Comparison of ENCODE assay signal across 7 mouse cellular contexts in the genomic region with DNA sequence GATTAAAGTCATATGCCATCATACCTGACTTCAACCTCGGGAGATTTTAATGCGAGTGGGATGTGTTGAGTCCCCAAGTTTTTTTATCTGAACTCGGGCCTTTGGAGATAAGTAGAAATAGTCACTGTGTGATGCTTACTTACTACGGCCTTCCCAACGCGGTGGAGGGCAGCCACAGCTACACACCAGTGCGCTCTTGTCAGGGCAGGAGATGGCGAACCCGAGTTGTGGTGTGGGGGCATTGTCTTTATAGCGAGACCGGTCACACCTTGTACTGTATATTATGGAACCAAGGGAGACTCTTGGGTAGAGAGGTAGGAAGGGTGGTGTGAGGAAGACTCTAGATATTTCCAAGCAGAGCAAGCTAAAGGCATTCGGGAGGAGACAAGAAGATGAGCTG. TPM values are rescaled to one million over a fixed set of nuclear protein-coding genes. Genes with fewer than 3 reads are reported as not detected.
DNase-seq lines count a peak whose midpoint lies in the region; ATAC-seq and TF ChIP-seq lines count a peak whose summit lies in the region.

No protein-coding gene starts in this region.

- H3K4me3 ChIP-seq in lung, postnatal 0 days (ENCODE audit: low read depth, low read length), result peak overlapping the region; percentile 87
- peak overlapping the region; percentile 97 for H3K4me3 ChIP-seq in embryonic facial prominence, embryonic 15.5 days (replicated peaks)
- H3K4me3 ChIP-seq in limb, embryonic 11.5 days (ENCODE audit: low read depth, low read length), result peak overlapping the region; percentile 91
- H3K4me3 ChIP-seq in stomach, embryonic 14.5 days (ENCODE audit: low read depth, low read length), result peak overlapping the region; percentile 83

- H3K9me3 ChIP-seq in lung, postnatal 0 days (ENCODE audit: low read length), result no peaks in the 10 kb centered on the region
- H3K9me3 ChIP-seq in embryonic facial prominence, embryonic 15.5 days (replicated peaks), result no peaks in the 10 kb centered on the region
- no peaks in the 10 kb centered on the region for H3K9me3 ChIP-seq in limb, embryonic 11.5 days (ENCODE audit: control insufficient read depth, low read length)
- H3K9me3 ChIP-seq in stomach, embryonic 14.5 days (ENCODE audit: control insufficient read depth, low read depth, low read length), result no peaks in the 10 kb centered on the region

- 13% methylated on average over 12 of the region's 12 CpGs for WGBS in lung, postnatal 0 days
- WGBS in embryonic facial prominence, embryonic 15.5 days, result 16% methylated on average over 12 of the region's 12 CpGs
- WGBS in limb, embryonic 11.5 days, result 19% methylated on average over 12 of the region's 12 CpGs
- 19% methylated on average over 12 of the region's 12 CpGs for WGBS in stomach, embryonic 14.5 days

- peak overlapping the region; percentile 93 for H3K4me2 ChIP-seq in lung, postnatal 0 days (replicated peaks; ENCODE audit: low read depth, low read length)
- H3K4me2 ChIP-seq in embryonic facial prominence, embryonic 15.5 days (replicated peaks), result peak overlapping the region; percentile 65
- peak overlapping the region; percentile 57 for H3K4me2 ChIP-seq in limb, embryonic 11.5 days (ENCODE audit: low read depth, severe bottlenecking)
- H3K4me2 ChIP-seq in stomach, embryonic 14.5 days (replicated peaks; ENCODE audit: low read depth, low read length), result peak overlapping the region; percentile 67

- no peaks in the 10 kb centered on the region for H3K27me3 ChIP-seq in lung, postnatal 0 days (replicated peaks; ENCODE audit: insufficient read depth, low read length)
- no peaks in the 10 kb centered on the region for H3K27me3 ChIP-seq in embryonic facial prominence, embryonic 15.5 days
- no peaks in the 10 kb centered on the region for H3K27me3 ChIP-seq in limb, embryonic 11.5 days (ENCODE audit: control insufficient read depth, insufficient read depth, low read length)
- H3K27me3 ChIP-seq in stomach, embryonic 14.5 days (ENCODE audit: control insufficient read depth, insufficient read depth, low read length), result no peaks in the 10 kb centered on the region

- H3K36me3 ChIP-seq in lung, postnatal 0 days (ENCODE audit: insufficient read depth, low read length), result peaks cover 12% of the 10 kb centered on the region; the same call in 1 of the 2 replicates
- peaks cover 20% of the 10 kb centered on the region for H3K36me3 ChIP-seq in embryonic facial prominence, embryonic 15.5 days
- peaks cover 14% of the 10 kb centered on the region for H3K36me3 ChIP-seq in limb, embryonic 11.5 days (ENCODE audit: control insufficient read depth, insufficient read depth, low read length)
- H3K36me3 ChIP-seq in stomach, embryonic 14.5 days (ENCODE audit: control insufficient read depth, insufficient read depth, low read length), result peaks cover 21% of the 10 kb centered on the region

- TF ChIP-seq CTCF in lung, postnatal 0 days (IDR thresholded peaks at IDR 0.05), result no peak

- peak overlapping the region; percentile 79 for H3K9ac ChIP-seq in lung, postnatal 0 days (replicated peaks; ENCODE audit: low read depth)
- peak overlapping the region; percentile 60 for H3K9ac ChIP-seq in embryonic facial prominence, embryonic 15.5 days
- H3K9ac ChIP-seq in limb, embryonic 11.5 days (ENCODE audit: low read length), result peak overlapping the region; percentile 92
- H3K9ac ChIP-seq in stomach, embryonic 14.5 days (replicated peaks; ENCODE audit: low read depth, low read length), result peak overlapping the region; percentile 57

- DNase-seq in lung, postnatal 0 days (ENCODE audit: low spot score), result no peak
- no peak for DNase-seq in lung, postnatal 36 days
- no peak for DNase-seq in limb, embryonic 11.5 days (ENCODE audit: low spot score)
- no peak for DNase-seq in adrenal gland, adult 2 months
- DNase-seq in spleen, postnatal 4 days (ENCODE audit: low spot score in 2 of 2), result no peak

- no peak overlapping the region for H3K27ac ChIP-seq in lung, postnatal 0 days (ENCODE audit: low read length)
- peak overlapping the region; percentile 86; the same call in 1 of the 2 replicates for H3K27ac ChIP-seq in embryonic facial prominence, embryonic 15.5 days (replicated peaks)
- no peak overlapping the region for H3K27ac ChIP-seq in limb, embryonic 11.5 days (replicated peaks; ENCODE audit: low read depth, low read length)
- no peak overlapping the region for H3K27ac ChIP-seq in stomach, embryonic 14.5 days (ENCODE audit: low read length)

- TF ChIP-seq EP300 in lung, postnatal 0 days (IDR thresholded peaks at IDR 0.05), result no peak

- no peaks in the 10 kb centered on the region; the same call in 1 of the 2 replicates for H3K4me1 ChIP-seq in lung, postnatal 0 days (ENCODE audit: insufficient read depth, low read depth, low read length)
- peaks cover 14% of the 10 kb centered on the region for H3K4me1 ChIP-seq in embryonic facial prominence, embryonic 15.5 days
- H3K4me1 ChIP-seq in limb, embryonic 11.5 days (ENCODE audit: control insufficient read depth, insufficient read depth, low read length), result peaks cover 5% of the 10 kb centered on the region; the same call in 1 of the 2 replicates
- H3K4me1 ChIP-seq in stomach, embryonic 14.5 days (ENCODE audit: control insufficient read depth, insufficient read depth, low read length), result peaks cover 18% of the 10 kb centered on the region; the same call in 1 of the 2 replicates

- no peak for ATAC-seq in lung, postnatal 0 days
- ATAC-seq in embryonic facial prominence, embryonic 15.5 days (ENCODE audit: insufficient number of reproducible peaks, low FRiP score, low TSS enrichment, low read depth), result no peak
- ATAC-seq in limb, embryonic 11.5 days (ENCODE audit: insufficient number of reproducible peaks, low FRiP score, low TSS enrichment, low read depth), result no peak
- ATAC-seq in stomach, embryonic 14.5 days (ENCODE audit: insufficient number of reproducible peaks, insufficient read depth, low FRiP score, low read depth), result no peak

RNA-seq across cellular contexts. Expression of a gene that starts 1.2 kb away (rescaled TPM):
- 139 and 140 TPM in 2 replicates for polyA plus RNA-seq in lung, postnatal 0 days (2015; fragmentation: Nextera tagmentation; extraction: Ambion mirVana)
- polyA plus RNA-seq in embryonic facial prominence, embryonic 15.5 days (2015; fragmentation: Nextera tagmentation; extraction: Ambion mirVana), result 362 and 366 TPM in 2 replicates
- 483 and 544 TPM in 2 replicates for polyA plus RNA-seq in limb, embryonic 11.5 days (2014; fragmentation: Nextera tagmentation; extraction: Ambion mirVana)
- polyA plus RNA-seq in stomach, embryonic 14.5 days (2014; fragmentation: Nextera tagmentation; extraction: Ambion mirVana), result 335 and 360 TPM in 2 replicates
- total RNA-seq in adrenal gland, adult 2 months (2021), result 100 to 1,000 TPM; 183 to 192 TPM
- polyA plus RNA-seq in adrenal gland, adult 2 months (2012; rRNA removed), result 4.8 and 8.9 TPM in 2 replicates

RNA-seq across cellular contexts. Expression of a gene that starts 57.8 kb away (rescaled TPM):
- 5.9 TPM in 2 replicates for polyA plus RNA-seq in lung, postnatal 0 days (2015; fragmentation: Nextera tagmentation; extraction: Ambion mirVana)
- polyA plus RNA-seq in embryonic facial prominence, embryonic 15.5 days (2015; fragmentation: Nextera tagmentation; extraction: Ambion mirVana), result 4.4 and 5.5 TPM in 2 replicates
- 5.3 and 5.6 TPM in 2 replicates for polyA plus RNA-seq in limb, embryonic 11.5 days (2014; fragmentation: Nextera tagmentation; extraction: Ambion mirVana)
- polyA plus RNA-seq in stomach, embryonic 14.5 days (2014; fragmentation: Nextera tagmentation; extraction: Ambion mirVana), result 6.7 and 7.3 TPM in 2 replicates
- total RNA-seq in adrenal gland, adult 2 months (2021), result under 1 TPM; 0.21 to 0.26 TPM
- 0.36 and 0.40 TPM in 2 replicates for polyA plus RNA-seq in adrenal gland, adult 2 months (2012; rRNA removed)

Comparison
In these comparisons a context has a peak if more than half of its experiments do, and no peak if none do; other contexts are left out.
1. RNA of a gene that starts 1.2 kb away (polyA plus RNA-seq): 483 to 544 TPM in limb, embryonic 11.5 days, 362 to 366 TPM in embryonic facial prominence, embryonic 15.5 days, 335 to 360 TPM in stomach, embryonic 14.5 days and 139 to 140 TPM in lung, postnatal 0 days; 4.8 to 8.9 TPM in adrenal gland, adult 2 months; every median in the first group is over 10 times any median in the second.
2. Peak in every context shown above with its lines, with median percentiles within 50 percentile points of each other: H3K4me2 ChIP-seq, H3K4me3 ChIP-seq and H3K9ac ChIP-seq.